Mouse (Mus musculus) limb, embryonic 11.5 days (tissue): ENCODE measurements around the gene Cdh22. TPM values are rescaled to one million over a fixed set of nuclear protein-coding genes. Genes with fewer than 3 reads are reported as not detected.

ENCODE experiments used
- ATAC-seq: fragments of 200-750 bp; cut with Nextera tagmentation; 2 replicates; pipeline ENCODE4 v1.8.0; 2017; ENCODE audit warnings: low read depth; ENCODE audit not compliant: insufficient number of reproducible peaks, low FRiP score, low TSS enrichment
- DNase-seq: peaks from one replicate; pipeline ENCODE4 v3.0.0-alpha.2; 2015; ENCODE audit warnings: low spot score
- H3K27ac ChIP-seq: fragments of 300-500 bp; sonication (generic); replicated peaks from 2 replicates; pipeline ENCODE4 v1.5.1; 2014; ENCODE audit warnings: low read depth, mild to moderate bottlenecking, low read length
- H3K27me3 ChIP-seq: fragments of 300-500 bp; sonication (generic); 2 replicates; pipeline ENCODE4 v1.6.1; 2014; ENCODE audit warnings: mild to moderate bottlenecking, low read length, mixed read lengths; ENCODE audit not compliant: control insufficient read depth, insufficient read depth
- H3K36me3 ChIP-seq: fragments of 300-500 bp; sonication (generic); 2 replicates; pipeline ENCODE4 v1.6.1; 2014; ENCODE audit warnings: mild to moderate bottlenecking, low read length, moderate library complexity, mixed read lengths; ENCODE audit not compliant: control insufficient read depth, insufficient read depth
- H3K4me1 ChIP-seq: fragments of 300-500 bp; sonication (generic); 2 replicates; pipeline ENCODE4 v1.6.1; 2014; ENCODE audit warnings: low read length, mixed read lengths; ENCODE audit not compliant: control insufficient read depth, insufficient read depth
- H3K4me2 ChIP-seq: fragments of 300-500 bp; sonication (generic); 2 replicates; pipeline ENCODE4 v1.6.1; 2014; ENCODE audit warnings: low read depth, mild to moderate bottlenecking, moderate library complexity; ENCODE audit not compliant: severe bottlenecking
- H3K4me3 ChIP-seq: fragments of 300-500 bp; sonication (generic); 2 replicates; pipeline ENCODE4 v1.5.1; 2014; ENCODE audit warnings: low read depth, low read length
- H3K9ac ChIP-seq: fragments of 300-500 bp; sonication (generic); 2 replicates; pipeline ENCODE4 v1.6.1; 2014; ENCODE audit warnings: mild to moderate bottlenecking, low read length
- H3K9me3 ChIP-seq: fragments of 300-500 bp; sonication (generic); 2 replicates; pipeline ENCODE4 v1.6.1; 2016; ENCODE audit warnings: low read length; ENCODE audit not compliant: control insufficient read depth
- WGBS: fragments of 180-500 bp; shearing (Covaris S2); extraction: QIAGEN DNeasy Blood & Tissue Kit; methylation state at CpG from one replicate; pipeline ENCODE4 v1.1.7; 2014; 5-methylcytosine and 5-hydroxymethylcytosine counted together
- polyA plus RNA-seq: library from polyadenylated mRNA; unstranded; fragments of >200 nt; fragmentation: Nextera tagmentation; extraction: Ambion mirVana; gene quantifications from 2 replicates; pipeline ENCODE4 v1.2.1, GENCODE M21; 2014

Gene Cdh22
- polyA plus RNA-seq, 1 experiment from 2014 or later: 1.1 TPM

DNA sequence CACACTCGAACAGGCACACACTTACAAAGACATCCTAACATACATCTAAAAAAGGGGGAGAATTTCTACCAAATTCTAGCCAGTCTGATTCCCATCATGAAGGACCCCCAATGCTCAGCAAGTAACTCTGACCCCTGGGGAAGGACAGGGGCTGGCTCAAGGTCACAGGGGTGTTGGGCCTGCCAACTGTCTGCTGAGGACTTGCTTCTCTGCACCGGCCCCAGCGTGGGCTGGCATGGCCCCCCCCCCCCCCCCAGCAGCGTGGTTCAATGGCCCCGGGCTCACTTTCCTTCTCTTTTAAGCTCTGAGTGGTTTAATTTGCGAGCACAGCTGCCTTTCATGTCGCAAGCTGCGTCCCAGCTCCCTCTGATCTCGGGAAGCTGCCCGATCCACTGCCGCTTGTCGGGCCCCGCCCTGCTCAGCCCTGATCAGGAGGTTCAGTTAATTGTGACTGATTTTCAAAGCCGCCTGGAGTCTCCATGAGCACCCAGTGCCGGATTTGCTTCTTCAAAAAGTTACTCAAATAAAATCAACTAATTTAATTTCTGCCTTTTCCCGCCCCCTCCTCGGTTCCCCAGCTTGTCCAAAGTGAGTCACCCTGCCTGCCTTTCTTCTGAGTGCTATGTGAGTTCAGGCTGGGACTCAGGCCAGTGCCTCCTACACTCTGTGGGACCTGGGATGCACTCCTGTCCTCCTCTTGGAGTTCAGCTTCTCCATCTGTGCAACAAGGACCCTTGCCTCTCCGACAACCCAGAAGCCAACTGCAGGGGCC is 67.8 kb downstream of the Cdh22 start:
- WGBS: 8% methylated on average over 16 of the region's 18 CpGs
- H3K9me3 ChIP-seq: no peaks in the 10 kb centered on the region
- no peak overlapping the region for H3K9ac ChIP-seq
- ATAC-seq (no peak), DNase-seq (no peak)
- H3K4me2 ChIP-seq: no peak overlapping the region
- no peak overlapping the region for H3K27ac ChIP-seq
- peaks cover 35% of the 10 kb centered on the region for H3K27me3 ChIP-seq
- H3K4me3 ChIP-seq: no peak overlapping the region
- no peaks in the 10 kb centered on the region for H3K36me3 ChIP-seq
- peaks cover 5% of the 10 kb centered on the region; the same call in 1 of the 2 replicates for H3K4me1 ChIP-seq

GRCm38 (mm10) chr2:165162221-165162620 is 72.4 kb downstream of the Cdh22 start:
- H3K4me1 ChIP-seq: peaks cover 5% of the 10 kb centered on the region; the same call in 1 of the 2 replicates
- no peaks in the 10 kb centered on the region for H3K9me3 ChIP-seq
- WGBS: 5% methylated on average over 5 of the region's 5 CpGs
- H3K4me2 ChIP-seq: no peak overlapping the region
- ATAC-seq: no peak
- no peak overlapping the region for H3K4me3 ChIP-seq
- H3K27ac ChIP-seq: no peak overlapping the region
- no peak overlapping the region for H3K9ac ChIP-seq
- peaks cover 29% of the 10 kb centered on the region for H3K27me3 ChIP-seq
- no peaks in the 10 kb centered on the region for H3K36me3 ChIP-seq
- DNase-seq: no peak

- Histone ChIP-seq H3K4me2 (no peak overlapping the region), H3K27ac (no peak overlapping the region), H3K4me1 (no peaks in the 10 kb centered on the region), H3K27me3 (peaks cover 15% of the 10 kb centered on the region), H3K4me3 (no peak overlapping the region), H3K36me3 (no peaks in the 10 kb centered on the region), H3K9ac (no peak overlapping the region), H3K9me3 (no peaks in the 10 kb centered on the region)
- ATAC-seq (no peak), DNase-seq (peak; percentile 88)
- WGBS: 17% methylated on average over 5 of the region's 5 CpGs
Measured at GRCm38 (mm10) chr2:165160466-165160865, 74.2 kb downstream of the Cdh22 start.

DNA sequence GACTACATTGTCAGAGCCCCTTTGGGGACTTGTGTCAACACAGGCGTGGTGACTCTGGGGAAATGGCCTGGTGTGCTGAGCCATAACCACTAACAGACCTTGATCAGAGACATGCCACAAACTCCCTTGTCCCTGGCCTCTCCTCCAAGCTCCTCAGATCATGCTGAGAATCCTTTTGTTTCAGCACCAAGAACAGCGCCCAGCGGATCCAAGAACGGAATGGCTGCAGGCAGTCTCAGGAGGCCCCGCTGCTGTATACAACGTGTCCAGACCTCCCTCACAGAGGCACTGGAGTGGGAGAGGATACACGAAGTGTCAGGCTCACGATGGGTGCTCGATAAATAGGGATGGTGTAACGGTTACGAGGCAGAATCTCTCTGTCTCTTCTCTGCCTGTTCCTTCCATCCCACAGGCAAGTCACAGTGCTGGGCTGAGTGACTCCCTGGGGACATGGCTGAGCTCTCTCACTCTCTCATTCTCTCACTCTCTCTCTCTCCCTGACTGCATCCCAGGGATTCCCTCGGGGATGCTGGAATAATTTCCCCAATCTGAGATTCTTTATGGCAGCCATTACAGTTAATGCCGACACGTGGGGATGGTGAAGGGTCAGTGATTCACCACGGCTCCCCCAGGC is 75.5 kb downstream of the Cdh22 start:
- no peak for ATAC-seq
- Histone ChIP-seq H3K36me3 (no peaks in the 10 kb centered on the region), H3K9me3 (no peaks in the 10 kb centered on the region), H3K27me3 (peaks cover 3% of the 10 kb centered on the region; the same call in 1 of the 2 replicates), H3K4me1 (no peaks in the 10 kb centered on the region), H3K9ac (no peak overlapping the region), H3K4me3 (no peak overlapping the region), H3K27ac (no peak overlapping the region), H3K4me2 (no peak overlapping the region)
- peak; percentile 91 for DNase-seq
- WGBS: 17% methylated on average over 15 of the region's 15 CpGs

DNA sequence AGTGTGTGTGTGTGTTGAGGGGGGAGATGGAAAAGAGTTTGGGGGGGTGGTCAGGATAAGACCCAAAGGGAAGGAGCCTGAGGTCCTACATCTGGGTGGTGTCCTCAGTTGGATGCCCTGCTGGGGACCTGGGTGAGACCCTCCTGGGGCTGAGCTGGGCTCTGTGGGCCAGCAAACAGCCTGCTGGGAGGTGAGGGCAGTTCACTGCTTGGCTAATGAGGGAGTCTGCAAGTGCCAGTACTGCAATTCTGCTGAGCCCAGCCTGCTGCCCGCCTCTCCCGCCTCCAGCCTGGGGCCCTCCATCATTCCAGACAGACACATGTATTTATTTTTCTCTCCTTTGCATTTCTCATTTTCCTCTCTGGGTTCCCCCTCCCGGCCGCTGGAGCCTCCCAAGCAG is 76.3 kb downstream of the Cdh22 start:
- H3K9ac ChIP-seq: no peak overlapping the region
- no peak overlapping the region for H3K4me2 ChIP-seq
- no peak for ATAC-seq
- no peak overlapping the region for H3K4me3 ChIP-seq
- H3K27ac ChIP-seq: no peak overlapping the region
- DNase-seq: no peak
- H3K27me3 ChIP-seq: peaks cover 5% of the 10 kb centered on the region; the same call in 1 of the 2 replicates
- no peaks in the 10 kb centered on the region for H3K4me1 ChIP-seq
- H3K36me3 ChIP-seq: no peaks in the 10 kb centered on the region
- H3K9me3 ChIP-seq: no peaks in the 10 kb centered on the region
- 60% methylated on average over 4 of the region's 4 CpGs for WGBS

- 78% methylated on average over 11 of the region's 11 CpGs for WGBS
- ATAC-seq (no peak), DNase-seq (no peak)
- Histone ChIP-seq H3K36me3 (no peaks in the 10 kb centered on the region), H3K27ac (no peak overlapping the region), H3K9ac (no peak overlapping the region), H3K4me2 (no peak overlapping the region), H3K27me3 (peaks cover 9% of the 10 kb centered on the region; the same call in 1 of the 2 replicates), H3K9me3 (no peaks in the 10 kb centered on the region), H3K4me3 (no peak overlapping the region), H3K4me1 (no peaks in the 10 kb centered on the region)
Measured at GRCm38 (mm10) chr2:165157900-165158299, 76.8 kb downstream of the Cdh22 start.

DNA sequence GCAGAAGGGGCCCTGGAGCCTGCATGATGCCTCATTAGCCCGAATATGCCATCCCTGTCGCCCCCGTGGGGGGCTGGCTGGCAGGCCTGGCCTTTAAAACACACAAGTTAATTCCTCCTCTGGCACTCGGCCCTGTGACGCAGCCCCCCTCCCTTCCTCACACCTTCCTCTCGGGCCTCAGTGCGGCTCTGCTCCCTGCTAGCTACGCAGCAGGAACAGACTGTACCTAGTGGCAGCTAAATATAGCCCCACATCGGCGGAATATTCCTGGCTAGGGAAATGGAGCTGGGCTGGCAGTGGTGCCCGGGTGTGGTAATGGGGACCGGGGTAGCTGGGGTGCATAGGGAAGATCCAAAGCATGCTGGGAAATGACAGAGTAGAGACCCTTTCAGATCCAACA is 81.6 kb downstream of the Cdh22 start:
- WGBS: 17% methylated on average over 12 of the region's 12 CpGs
- Histone ChIP-seq H3K4me2 (no peak overlapping the region), H3K36me3 (no peaks in the 10 kb centered on the region), H3K4me1 (no peaks in the 10 kb centered on the region), H3K4me3 (no peak overlapping the region), H3K27me3 (peaks cover 11% of the 10 kb centered on the region; the same call in 1 of the 2 replicates), H3K27ac (no peak overlapping the region), H3K9ac (no peak overlapping the region), H3K9me3 (no peaks in the 10 kb centered on the region)
- no peak for DNase-seq
- no peak for ATAC-seq

DNA sequence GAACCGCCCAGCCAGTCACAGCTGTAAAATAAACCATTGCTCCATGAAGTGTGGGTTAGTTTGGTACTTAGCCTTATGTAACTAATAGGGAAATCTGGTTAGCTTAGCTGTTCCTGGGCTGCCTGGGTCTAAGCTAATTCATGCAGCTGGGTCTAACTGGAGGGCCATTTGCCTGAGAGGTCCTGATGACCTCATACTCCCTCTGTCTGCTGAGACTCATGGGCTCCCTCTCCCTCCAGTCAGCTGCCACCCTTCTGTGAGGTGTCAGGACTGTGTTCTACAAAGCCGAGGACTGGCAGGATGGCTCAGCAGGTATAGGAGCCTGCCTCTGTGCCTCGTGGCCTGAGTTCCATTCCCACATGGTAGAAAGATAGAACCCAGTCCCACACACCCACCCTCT is 84.9 kb downstream of the Cdh22 start:
- WGBS: 57% methylated on average over 3 of the region's 3 CpGs
- Histone ChIP-seq H3K27me3 (peaks cover 11% of the 10 kb centered on the region; the same call in 1 of the 2 replicates), H3K9ac (no peak overlapping the region), H3K36me3 (no peaks in the 10 kb centered on the region), H3K9me3 (no peaks in the 10 kb centered on the region), H3K4me3 (no peak overlapping the region), H3K4me2 (no peak overlapping the region), H3K4me1 (no peaks in the 10 kb centered on the region), H3K27ac (no peak overlapping the region)
- DNase-seq (no peak), ATAC-seq (no peak)
